Mouse (Mus musculus) midbrain, embryonic 13.5 days (tissue): ENCODE results near the gene Pms2. TPM values are rescaled to one million over a fixed set of nuclear protein-coding genes. Genes with fewer than 3 reads are reported as not detected.
A peak's percentile ranks its signal among the peaks of the same experiment; 100 is the strongest.

Experiments used
- ATAC-seq: fragments of 200-750 bp; cut with Nextera tagmentation; 2 replicates; pipeline ENCODE4 v1.8.0; 2017; ENCODE audit warnings: mild to moderate bottlenecking, moderate TSS enrichment, moderate library complexity
- H3K27ac ChIP-seq: fragments of 300-500 bp; sonication (generic); 2 replicates; pipeline ENCODE4 v1.5.1; 2015; ENCODE audit warnings: inconsistent platforms, mild to moderate bottlenecking, moderate library complexity
- H3K27me3 ChIP-seq: fragments of 300-500 bp; sonication (generic); 2 replicates; pipeline ENCODE4 v1.6.1; 2015; ENCODE audit warnings: mild to moderate bottlenecking, inconsistent platforms
- H3K36me3 ChIP-seq: fragments of 300-500 bp; sonication (generic); 2 replicates; pipeline ENCODE4 v1.6.1; 2015; ENCODE audit warnings: mild to moderate bottlenecking, inconsistent platforms
- H3K4me1 ChIP-seq: fragments of 300-500 bp; sonication (generic); replicated peaks from 2 replicates; pipeline ENCODE4 v1.6.1; 2015; ENCODE audit warnings: inconsistent platforms
- H3K4me2 ChIP-seq: fragments of 300-500 bp; sonication (generic); replicated peaks from 2 replicates; pipeline ENCODE4 v1.6.1; 2015; ENCODE audit warnings: moderate library complexity, mild to moderate bottlenecking, inconsistent platforms
- H3K4me3 ChIP-seq: fragments of 300-500 bp; sonication (generic); replicated peaks from 2 replicates; pipeline ENCODE4 v1.5.1; 2015; ENCODE audit warnings: mild to moderate bottlenecking, inconsistent platforms
- H3K9ac ChIP-seq: fragments of 300-500 bp; sonication (generic); replicated peaks from 2 replicates; pipeline ENCODE4 v1.6.1; 2015; ENCODE audit warnings: mild to moderate bottlenecking, inconsistent platforms
- H3K9me3 ChIP-seq: fragments of 300-500 bp; sonication (generic); 2 replicates; pipeline ENCODE4 v1.6.1; 2016; ENCODE audit warnings: mild to moderate bottlenecking, inconsistent platforms
- WGBS: fragments of 180-500 bp; shearing (Covaris S2); methylation state at CpG from one replicate; pipeline ENCODE4 v1.1.7; 2015; 5-methylcytosine and 5-hydroxymethylcytosine counted together
- polyA plus RNA-seq: library from polyadenylated mRNA; unstranded; fragments of >200 nt; fragmentation: Nextera tagmentation; extraction: Ambion mirVana; gene quantifications from 2 replicates; pipeline ENCODE4 v1.2.1, GENCODE M21; 2015

The Pms2 gene
- polyA plus RNA-seq, 1 experiment from 2014 or later, result 26.1 TPM

DNA sequence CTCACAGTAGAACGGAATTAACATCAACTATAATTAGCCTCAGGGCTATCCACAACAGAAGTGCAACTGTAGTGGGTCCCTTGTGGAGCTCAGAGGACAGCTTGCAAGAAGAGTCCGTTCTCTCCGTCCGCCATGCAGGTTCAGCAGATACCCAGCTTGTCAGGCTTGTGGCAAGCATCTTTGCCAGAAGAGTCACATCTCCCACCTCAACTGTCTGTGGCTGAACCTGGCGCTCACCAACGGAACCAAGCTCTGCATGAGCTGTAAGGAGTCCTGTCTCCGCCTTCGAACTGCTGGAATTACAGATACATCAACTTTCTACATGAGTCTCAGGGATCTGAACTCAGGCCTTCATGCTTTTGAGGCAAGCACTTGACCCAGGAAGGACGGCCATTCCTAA, 26.4 kb downstream of the Pms2 start:
- H3K36me3 ChIP-seq, result peaks cover 15% of the 10 kb centered on the region
- H3K27me3 ChIP-seq, result no peaks in the 10 kb centered on the region
- 92% methylated on average over 9 of the region's 9 CpGs for WGBS
- H3K4me3 ChIP-seq, result no peak overlapping the region
- H3K9me3 ChIP-seq, result no peaks in the 10 kb centered on the region
- no peaks in the 10 kb centered on the region for H3K4me1 ChIP-seq
- no peak overlapping the region for H3K4me2 ChIP-seq
- H3K27ac ChIP-seq, result no peak overlapping the region
- H3K9ac ChIP-seq, result no peak overlapping the region
- no peak for ATAC-seq

DNA sequence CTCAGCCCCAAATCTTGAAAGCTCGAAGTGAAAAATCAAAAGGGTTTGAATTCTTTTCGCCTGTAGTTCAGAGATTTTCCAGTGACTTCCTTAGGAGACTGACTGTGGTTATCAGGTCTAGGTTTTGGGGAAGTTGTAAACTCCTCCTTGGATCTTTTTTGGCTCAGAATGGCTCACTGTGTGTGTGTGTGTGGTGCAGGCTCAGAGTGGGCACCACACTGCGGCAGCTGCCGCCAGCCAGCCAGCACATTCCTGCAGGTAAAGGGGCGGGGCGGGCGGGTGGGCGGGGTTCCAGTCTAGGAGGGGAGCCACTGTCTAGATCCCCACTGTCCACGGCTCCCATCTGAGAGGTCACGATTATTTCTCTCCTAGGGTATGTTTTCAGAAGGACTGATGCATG, 31.8 kb downstream of the Pms2 start:
- Histone ChIP-seq H3K36me3 (0 out of 2 replicates have a peak, but pooled peaks cover 2% of the 10 kb centered on the region), H3K9ac (no peak overlapping the region), H3K4me3 (no peak overlapping the region), H3K27ac (no peak overlapping the region), H3K9me3 (no peaks in the 10 kb centered on the region; the same call in 1 of the 2 replicates), H3K4me2 (no peak overlapping the region), H3K27me3 (no peaks in the 10 kb centered on the region), H3K4me1 (no peaks in the 10 kb centered on the region)
- 23% methylated on average over 10 of the region's 10 CpGs for WGBS
- ATAC-seq, result no peak

DNA sequence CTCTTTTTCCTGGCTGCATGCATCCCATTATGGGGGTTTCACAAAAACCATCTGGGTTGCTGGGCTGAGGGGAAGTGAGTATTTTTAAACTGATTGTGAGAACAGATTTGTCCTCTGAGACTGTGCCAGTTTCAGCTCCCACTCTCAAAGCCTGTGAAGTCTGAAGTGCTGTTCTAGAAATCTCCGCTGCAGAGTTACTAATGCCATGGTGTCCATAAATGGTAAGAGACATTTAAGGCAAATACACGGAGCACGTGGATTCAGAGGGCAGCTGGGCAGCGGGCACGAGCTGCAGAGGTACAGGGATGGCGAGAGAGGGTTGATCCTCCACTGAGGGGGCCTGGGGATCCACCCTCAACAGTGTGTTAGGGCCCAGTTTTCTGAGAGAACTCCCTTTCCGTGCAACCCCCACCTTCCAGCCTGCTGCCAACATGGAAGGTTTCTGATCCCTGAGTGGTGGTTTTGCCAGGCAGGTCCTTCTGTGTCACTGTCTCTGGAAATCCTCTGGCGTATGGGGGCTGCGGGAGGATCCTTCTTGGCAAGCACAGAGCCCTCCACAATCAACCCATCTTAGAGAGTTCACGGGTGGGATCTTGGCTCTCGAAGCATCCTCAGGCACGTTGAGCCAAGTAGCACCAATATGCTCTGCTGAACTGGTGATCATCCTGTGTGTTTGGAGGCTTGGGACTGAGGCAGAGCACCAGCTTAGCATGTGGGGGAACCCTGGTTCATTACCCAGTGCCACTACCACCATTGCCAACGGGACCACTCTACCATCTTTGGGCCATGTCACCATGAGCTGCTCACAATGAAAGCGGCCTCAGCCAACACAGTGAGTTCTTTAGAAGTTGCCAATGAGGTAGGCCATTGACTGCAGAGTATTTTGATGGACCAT, 33.7 kb downstream of the Pms2 start:
- H3K4me2 ChIP-seq, result no peak overlapping the region
- no peaks in the 10 kb centered on the region for H3K27me3 ChIP-seq
- no peaks in the 10 kb centered on the region; the same call in 1 of the 2 replicates for H3K9me3 ChIP-seq
- H3K4me1 ChIP-seq, result no peaks in the 10 kb centered on the region
- H3K36me3 ChIP-seq, result 0 out of 2 replicates have a peak, but pooled peaks cover 2% of the 10 kb centered on the region
- 90% methylated on average over 14 of the region's 14 CpGs for WGBS
- H3K9ac ChIP-seq, result no peak overlapping the region
- no peak for ATAC-seq
- H3K27ac ChIP-seq, result no peak overlapping the region
- no peak overlapping the region for H3K4me3 ChIP-seq

DNA sequence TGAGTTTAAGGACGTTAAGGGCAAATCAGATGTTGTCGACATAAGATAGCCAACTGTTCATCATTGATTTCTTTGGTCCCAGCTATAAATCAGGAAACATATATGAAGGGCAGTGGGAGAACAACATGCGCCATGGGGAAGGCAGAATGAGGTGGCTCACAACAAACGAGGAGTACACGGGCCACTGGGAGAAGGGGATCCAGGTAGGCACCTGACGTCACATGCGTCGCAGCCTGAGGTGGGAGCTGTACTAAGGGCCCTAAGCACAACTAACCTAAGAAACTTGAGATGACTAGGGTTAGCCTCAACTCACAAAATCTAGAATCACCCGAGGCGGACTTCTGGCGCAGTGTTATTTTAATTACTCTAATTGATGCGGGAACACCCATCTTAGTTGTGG, 38.6 kb downstream of the Pms2 start:
- no peak overlapping the region for H3K4me3 ChIP-seq
- H3K36me3 ChIP-seq, result no peaks in the 10 kb centered on the region
- no peaks in the 10 kb centered on the region for H3K27me3 ChIP-seq
- H3K4me1 ChIP-seq, result no peaks in the 10 kb centered on the region
- H3K4me2 ChIP-seq, result no peak overlapping the region
- H3K27ac ChIP-seq, result no peak overlapping the region
- no peaks in the 10 kb centered on the region; the same call in 1 of the 2 replicates for H3K9me3 ChIP-seq
- H3K9ac ChIP-seq, result no peak overlapping the region
- WGBS, result 89% methylated on average over 12 of the region's 12 CpGs
- ATAC-seq, result no peak

DNA sequence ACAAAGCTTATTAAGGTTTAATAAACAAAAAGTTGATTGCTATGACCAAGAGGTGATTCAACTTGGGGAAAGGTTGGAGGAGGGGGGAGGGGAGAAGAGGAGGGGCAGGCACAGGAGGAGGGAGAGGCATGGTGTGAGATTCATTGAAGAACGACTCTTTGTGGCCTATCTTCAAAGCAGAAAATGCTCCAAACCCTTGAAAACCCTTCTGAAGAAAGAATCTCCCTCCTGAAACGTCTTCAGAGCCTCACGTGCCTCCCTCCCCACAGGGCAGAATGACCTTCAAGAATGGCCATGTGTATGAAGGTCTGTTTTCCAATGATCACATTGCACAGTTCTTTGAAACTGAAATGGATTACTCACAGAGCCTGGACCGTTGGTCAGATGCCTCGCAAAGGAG, 40.3 kb downstream of the Pms2 start:
- H3K9me3 ChIP-seq, result no peaks in the 10 kb centered on the region; the same call in 1 of the 2 replicates
- H3K4me1 ChIP-seq, result no peaks in the 10 kb centered on the region
- no peak overlapping the region for H3K27ac ChIP-seq
- 37% methylated on average over 5 of the region's 5 CpGs for WGBS
- no peaks in the 10 kb centered on the region for H3K27me3 ChIP-seq
- no peak overlapping the region for H3K4me3 ChIP-seq
- H3K9ac ChIP-seq, result no peak overlapping the region
- no peak overlapping the region for H3K4me2 ChIP-seq
- no peak for ATAC-seq
- no peaks in the 10 kb centered on the region for H3K36me3 ChIP-seq

DNA sequence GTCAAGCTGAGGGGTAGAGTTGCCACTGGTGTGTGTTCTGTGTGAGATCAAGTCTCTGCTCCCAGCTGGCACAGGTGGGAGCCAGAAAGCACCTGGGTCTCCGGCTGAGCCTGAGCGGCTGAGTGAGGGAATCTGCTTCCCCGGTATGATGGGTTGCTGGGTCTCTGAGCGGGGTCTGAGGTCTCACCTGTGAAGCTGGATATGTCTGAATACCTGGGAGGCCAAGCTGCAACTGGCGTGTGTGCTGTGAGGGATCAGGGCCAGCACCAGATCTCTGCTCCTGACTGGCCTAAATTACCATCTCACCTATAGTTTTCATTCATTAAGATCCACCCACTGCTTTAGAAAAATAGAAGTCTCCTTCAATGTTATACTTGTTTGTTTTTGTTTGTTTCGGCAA, 47.3 kb downstream of the Pms2 start:
- no peak for ATAC-seq
- Histone ChIP-seq H3K9ac (no peak overlapping the region), H3K4me2 (no peak overlapping the region), H3K27me3 (no peaks in the 10 kb centered on the region), H3K27ac (no peak overlapping the region), H3K4me3 (no peak overlapping the region), H3K36me3 (peaks cover 5% of the 10 kb centered on the region; the same call in 1 of the 2 replicates), H3K4me1 (no peaks in the 10 kb centered on the region), H3K9me3 (no peaks in the 10 kb centered on the region)
- WGBS, result 92% methylated on average over 6 of the region's 6 CpGs

- Histone ChIP-seq H3K4me3 (no peak overlapping the region), H3K9ac (no peak overlapping the region), H3K36me3 (peaks cover 5% of the 10 kb centered on the region; the same call in 1 of the 2 replicates), H3K27me3 (no peaks in the 10 kb centered on the region), H3K4me1 (no peaks in the 10 kb centered on the region), H3K4me2 (no peak overlapping the region), H3K9me3 (no peaks in the 10 kb centered on the region), H3K27ac (no peak overlapping the region)
- ATAC-seq, result no peak
- 93% methylated on average over 11 of the region's 11 CpGs for WGBS
These were observed 49.8 kb downstream of the Pms2 start for GRCm38 (mm10) chr5:143959551-143959950.

- 89% methylated on average over 8 of the region's 8 CpGs for WGBS
- H3K27ac ChIP-seq, result no peak overlapping the region
- peaks cover 5% of the 10 kb centered on the region; the same call in 1 of the 2 replicates for H3K36me3 ChIP-seq
- no peak for ATAC-seq
- no peaks in the 10 kb centered on the region for H3K4me1 ChIP-seq
- no peaks in the 10 kb centered on the region for H3K27me3 ChIP-seq
- no peak overlapping the region for H3K4me3 ChIP-seq
- H3K9ac ChIP-seq, result no peak overlapping the region
- H3K9me3 ChIP-seq, result no peaks in the 10 kb centered on the region
- H3K4me2 ChIP-seq, result no peak overlapping the region
These were observed 51.4 kb downstream of the Pms2 start for GRCm38 (mm10) chr5:143961176-143961575.

GRCm38 (mm10) chr5:143965586-143966345, 56.0 kb downstream of the Pms2 start:
- no peak for ATAC-seq
- Histone ChIP-seq H3K36me3 (no peaks in the 10 kb centered on the region), H3K4me1 (no peaks in the 10 kb centered on the region), H3K4me2 (no peak overlapping the region), H3K4me3 (no peak overlapping the region), H3K27ac (no peak overlapping the region), H3K27me3 (no peaks in the 10 kb centered on the region), H3K9me3 (no peaks in the 10 kb centered on the region), H3K9ac (no peak overlapping the region)
- WGBS, result 89% methylated on average over 12 of the region's 12 CpGs

DNA sequence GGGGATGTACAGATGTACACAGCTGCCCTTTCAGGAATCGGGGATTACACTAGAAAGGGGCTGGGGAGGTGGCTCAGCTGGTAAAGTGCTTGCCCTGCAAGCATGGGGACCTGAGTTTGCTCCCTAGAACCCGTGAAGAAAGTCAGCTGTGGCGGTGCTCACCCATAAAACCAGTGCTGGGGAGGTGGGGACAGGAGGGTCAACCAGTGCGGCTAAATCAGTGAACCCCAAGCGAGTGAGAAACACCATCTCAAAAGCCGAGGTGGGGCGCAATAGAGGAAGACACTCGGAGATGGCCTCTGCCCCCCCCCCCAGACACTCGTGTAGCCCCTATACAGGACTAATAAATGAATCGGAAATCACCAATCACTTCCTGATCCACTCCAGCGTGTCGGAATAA, 56.9 kb downstream of the Pms2 start:
- H3K4me2 ChIP-seq, result no peak overlapping the region
- no peak for ATAC-seq
- no peaks in the 10 kb centered on the region for H3K4me1 ChIP-seq
- H3K36me3 ChIP-seq, result no peaks in the 10 kb centered on the region
- H3K27me3 ChIP-seq, result no peaks in the 10 kb centered on the region
- no peak overlapping the region for H3K9ac ChIP-seq
- H3K9me3 ChIP-seq, result no peaks in the 10 kb centered on the region
- no peak overlapping the region for H3K27ac ChIP-seq
- H3K4me3 ChIP-seq, result no peak overlapping the region
- WGBS, result 90% methylated on average over 12 of the region's 12 CpGs

DNA sequence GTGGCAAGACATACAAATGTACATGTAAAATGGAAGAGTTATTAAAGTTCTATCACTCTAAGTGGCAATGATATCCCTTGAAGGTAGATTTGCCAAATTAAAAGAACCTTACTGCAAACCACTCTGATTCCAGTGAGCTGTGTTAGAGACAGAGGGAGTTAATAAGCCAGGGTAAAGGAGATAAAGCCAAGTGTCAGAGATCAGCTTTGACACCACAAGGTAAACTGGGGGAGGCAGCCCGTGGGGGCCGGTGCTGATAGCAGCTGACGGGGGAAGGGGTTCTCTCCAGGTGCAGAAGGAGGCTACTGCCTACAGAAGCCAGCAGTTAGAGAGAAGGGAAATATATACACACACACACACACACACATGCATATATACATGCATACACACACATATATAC, 62.9 kb downstream of the Pms2 start:
- no peak for ATAC-seq
- H3K4me1 ChIP-seq, result no peaks in the 10 kb centered on the region
- H3K27ac ChIP-seq, result no peak overlapping the region
- H3K9ac ChIP-seq, result no peak overlapping the region
- H3K4me3 ChIP-seq, result no peak overlapping the region
- no peaks in the 10 kb centered on the region for H3K27me3 ChIP-seq
- 67% methylated on average over 3 of the region's 3 CpGs for WGBS
- no peaks in the 10 kb centered on the region for H3K9me3 ChIP-seq
- no peaks in the 10 kb centered on the region for H3K36me3 ChIP-seq
- H3K4me2 ChIP-seq, result no peak overlapping the region

DNA sequence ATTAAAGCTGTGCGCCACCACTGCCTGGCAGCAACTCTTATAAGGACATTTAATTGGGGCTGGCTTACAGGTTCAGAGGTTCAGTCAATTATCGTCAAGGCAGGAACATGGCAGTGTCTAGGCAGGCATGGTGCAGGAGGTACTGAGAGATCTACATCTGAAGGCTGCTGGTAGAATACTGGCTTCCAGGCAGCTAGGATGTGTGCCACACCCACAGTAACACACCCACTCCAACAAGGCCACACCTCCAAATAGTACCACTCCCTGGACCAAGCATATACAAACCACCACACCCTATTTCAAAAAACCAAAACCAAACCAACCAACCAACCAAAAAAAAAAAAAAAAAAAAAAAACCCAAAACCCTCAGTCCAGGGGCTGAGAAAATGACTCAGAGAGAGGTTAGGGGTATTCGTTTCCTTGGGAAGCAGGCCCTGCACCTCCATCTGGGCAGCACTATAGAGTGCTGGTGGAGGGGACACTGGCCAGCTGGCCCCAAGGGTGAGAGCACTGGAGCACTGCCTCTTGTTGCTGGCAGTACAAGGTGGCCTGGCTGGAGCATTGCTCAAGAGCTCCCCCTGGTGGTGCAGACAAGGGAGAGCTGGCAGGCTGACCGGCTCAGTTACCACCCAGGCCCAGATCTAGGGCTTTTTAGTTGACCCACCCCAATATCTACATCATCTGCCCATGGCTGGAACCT, 65.3 kb downstream of the Pms2 start:
- H3K9ac ChIP-seq, result no peak overlapping the region
- WGBS, result 53% methylated on average over 4 of the region's 4 CpGs
- no peaks in the 10 kb centered on the region for H3K9me3 ChIP-seq
- H3K4me3 ChIP-seq, result no peak overlapping the region
- no peaks in the 10 kb centered on the region; the same call in 1 of the 2 replicates for H3K4me1 ChIP-seq
- no peaks in the 10 kb centered on the region for H3K36me3 ChIP-seq
- no peak overlapping the region for H3K27ac ChIP-seq
- no peaks in the 10 kb centered on the region for H3K27me3 ChIP-seq
- peak; percentile 74 for ATAC-seq
- no peak overlapping the region for H3K4me2 ChIP-seq
